Mouse (Mus musculus): ENCODE measurements around the gene Srsf1. TPM values are rescaled to one million over a fixed set of nuclear protein-coding genes. Genes with fewer than 3 reads are reported as not detected.

Gene Srsf1
- polyA plus RNA-seq, 1 experiment from 2014 or later: 206 TPM

DNA sequence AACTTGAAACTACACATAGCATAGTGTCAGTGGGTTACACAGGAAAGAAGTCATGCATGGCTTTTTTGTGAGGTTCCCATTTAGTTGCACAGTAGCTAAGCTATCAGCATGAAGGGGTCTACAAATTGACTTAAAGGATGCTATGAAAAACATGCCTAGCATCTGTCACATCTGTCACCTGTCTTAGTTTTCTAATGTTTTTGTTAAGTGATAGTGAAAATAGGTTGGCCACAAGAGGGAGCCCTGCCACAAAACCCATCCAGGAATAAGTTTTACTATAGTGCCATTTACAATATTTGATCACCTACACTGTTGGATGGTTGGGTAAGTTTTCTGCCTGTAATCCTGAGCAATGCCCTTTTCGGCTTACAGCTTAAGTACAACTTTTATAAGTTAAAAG lies 7.4 kb downstream of the Srsf1 start:
- no peaks in the 10 kb centered on the region for H3K36me3 ChIP-seq (ENCODE audit: insufficient read depth, low read length)
- no peaks in the 10 kb centered on the region for H3K9me3 ChIP-seq (replicated peaks; ENCODE audit: low read length)
- TF ChIP-seq CTCF (IDR thresholded peaks at IDR 0.05; ENCODE audit: low read depth): peak; percentile 76
- no peaks in the 10 kb centered on the region for H3K27me3 ChIP-seq (ENCODE audit: insufficient read depth, low read length)
- ATAC-seq (replicated peaks; ENCODE audit: low FRiP score, low read depth) (0 out of 2 replicates have a peak, but pooled peaks have one; percentile 11), DNase-seq (ENCODE audit: low spot score) (peak; percentile 72)
- no peak overlapping the region for H3K4me3 ChIP-seq (replicated peaks; ENCODE audit: low read depth, low read length)
- no peak overlapping the region for H3K4me2 ChIP-seq (ENCODE audit: low read length)
- 70% methylated on average over 1 of the region's 1 CpGs for WGBS
- H3K27ac ChIP-seq: no peak overlapping the region
- H3K9ac ChIP-seq (ENCODE audit: low read depth, low read length): no peak overlapping the region
- 0 out of 2 replicates have a peak, but pooled peaks cover 3% of the 10 kb centered on the region for H3K4me1 ChIP-seq (replicated peaks; ENCODE audit: insufficient read depth, low read length)

DNA sequence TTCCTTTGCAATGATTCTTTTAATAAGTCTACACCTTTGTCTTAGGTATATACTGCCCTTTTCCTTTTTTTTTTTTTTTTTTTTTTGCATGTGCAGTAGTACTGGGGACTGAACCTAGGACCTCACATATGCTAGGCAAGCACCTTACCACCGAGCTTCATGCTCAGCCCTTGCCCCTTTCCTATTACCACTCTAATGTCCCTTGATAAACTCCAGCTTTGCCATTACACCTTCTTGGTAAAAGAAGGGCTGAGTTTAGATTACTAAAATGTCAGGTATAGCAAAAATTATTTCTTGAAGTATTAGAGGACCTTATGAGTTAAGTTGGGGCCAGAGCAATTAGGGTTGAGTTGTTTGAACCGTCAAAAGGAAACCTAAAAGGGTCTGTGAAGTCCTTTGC lies 8.6 kb downstream of the Srsf1 start:
- no peak for ATAC-seq (replicated peaks; ENCODE audit: low FRiP score, low read depth)
- WGBS: 79% methylated on average over 2 of the region's 2 CpGs

DNA sequence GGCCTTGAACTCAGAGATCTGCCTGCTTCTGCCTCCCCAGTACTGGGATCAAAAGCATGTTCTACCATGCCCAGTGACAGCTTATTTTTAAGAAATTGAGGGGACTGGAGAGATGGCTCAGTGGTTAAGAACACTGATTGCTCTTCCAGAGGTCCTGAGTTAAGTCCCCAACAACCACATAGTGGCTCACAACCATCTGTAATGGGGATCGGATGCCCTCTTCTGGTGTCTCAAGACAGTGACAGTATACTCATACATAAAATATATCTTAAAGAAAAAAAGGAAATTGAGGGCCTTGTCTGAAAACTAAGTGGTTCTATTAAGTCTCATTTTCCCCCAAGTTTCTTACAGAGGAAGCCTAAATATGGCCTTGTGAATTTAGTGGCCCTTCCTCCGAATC lies 10.6 kb downstream of the Srsf1 start:
- TF ChIP-seq CTCF (IDR thresholded peaks at IDR 0.05; ENCODE audit: low read depth): peak; percentile 32; the same call in 1 of the 2 replicates
- no peak for DNase-seq (ENCODE audit: low spot score)
- Histone ChIP-seq H3K4me3 (replicated peaks; ENCODE audit: low read depth, low read length) (no peak overlapping the region), H3K36me3 (ENCODE audit: insufficient read depth, low read length) (no peaks in the 10 kb centered on the region), H3K9ac (ENCODE audit: low read depth, low read length) (no peak overlapping the region), H3K4me1 (replicated peaks; ENCODE audit: insufficient read depth, low read length) (no peaks in the 10 kb centered on the region), H3K9me3 (replicated peaks; ENCODE audit: low read length) (no peaks in the 10 kb centered on the region), H3K4me2 (ENCODE audit: low read length) (no peak overlapping the region), H3K27ac (no peak overlapping the region), H3K27me3 (ENCODE audit: insufficient read depth, low read length) (no peaks in the 10 kb centered on the region)
- WGBS: 79% methylated on average over 2 of the region's 2 CpGs
- ATAC-seq (replicated peaks; ENCODE audit: low FRiP score, low read depth): no peak

More for the DNA sequence above, 8.6 kb downstream of the Srsf1 start:
- H3K4me2 ChIP-seq (ENCODE audit: low read length): no peak overlapping the region
- H3K9ac ChIP-seq (ENCODE audit: low read depth, low read length): no peak overlapping the region
- TF ChIP-seq CTCF (IDR thresholded peaks at IDR 0.05; ENCODE audit: low read depth): no peak
- no peak overlapping the region for H3K27ac ChIP-seq
- DNase-seq (ENCODE audit: low spot score): no peak
- no peaks in the 10 kb centered on the region for H3K9me3 ChIP-seq (replicated peaks; ENCODE audit: low read length)
- no peak overlapping the region for H3K4me3 ChIP-seq (replicated peaks; ENCODE audit: low read depth, low read length)
- H3K4me1 ChIP-seq (replicated peaks; ENCODE audit: insufficient read depth, low read length): 0 out of 2 replicates have a peak, but pooled peaks cover 1% of the 10 kb centered on the region
- H3K36me3 ChIP-seq (ENCODE audit: insufficient read depth, low read length): no peaks in the 10 kb centered on the region
- H3K27me3 ChIP-seq (ENCODE audit: insufficient read depth, low read length): no peaks in the 10 kb centered on the region

DNA sequence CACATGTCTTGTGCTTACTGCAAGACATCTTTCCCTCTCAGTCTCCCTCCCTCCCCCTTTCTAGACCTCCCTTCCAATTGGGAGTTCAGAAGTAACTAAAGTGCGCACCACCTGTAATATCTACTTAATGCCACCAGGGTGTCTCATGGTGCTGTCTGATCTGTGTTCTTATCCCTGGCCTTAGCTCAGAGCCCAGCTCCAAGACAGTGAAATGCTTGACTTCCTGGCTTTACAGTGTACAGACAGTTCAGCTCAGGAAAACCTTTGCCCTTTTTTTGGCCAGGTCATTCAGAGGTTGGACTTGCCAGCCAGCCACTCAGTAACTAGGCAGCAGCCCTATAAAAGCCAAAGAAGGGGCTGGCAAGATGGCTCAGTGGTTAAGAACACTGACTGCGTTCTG lies 12.0 kb downstream of the Srsf1 start:
- Histone ChIP-seq H3K4me2 (ENCODE audit: low read length) (no peak overlapping the region), H3K27ac (no peak overlapping the region), H3K36me3 (ENCODE audit: insufficient read depth, low read length) (no peaks in the 10 kb centered on the region), H3K9ac (ENCODE audit: low read depth, low read length) (no peak overlapping the region), H3K9me3 (replicated peaks; ENCODE audit: low read length) (no peaks in the 10 kb centered on the region), H3K27me3 (ENCODE audit: insufficient read depth, low read length) (no peaks in the 10 kb centered on the region), H3K4me3 (replicated peaks; ENCODE audit: low read depth, low read length) (no peak overlapping the region), H3K4me1 (replicated peaks; ENCODE audit: insufficient read depth, low read length) (no peaks in the 10 kb centered on the region)
- DNase-seq (ENCODE audit: low spot score): peak; percentile 95
- 48% methylated on average over 2 of the region's 2 CpGs for WGBS
- peak; percentile 87 for TF ChIP-seq CTCF (IDR thresholded peaks at IDR 0.05; ENCODE audit: low read depth)
- peak; percentile 81 for ATAC-seq (replicated peaks; ENCODE audit: low FRiP score, low read depth)

DNA sequence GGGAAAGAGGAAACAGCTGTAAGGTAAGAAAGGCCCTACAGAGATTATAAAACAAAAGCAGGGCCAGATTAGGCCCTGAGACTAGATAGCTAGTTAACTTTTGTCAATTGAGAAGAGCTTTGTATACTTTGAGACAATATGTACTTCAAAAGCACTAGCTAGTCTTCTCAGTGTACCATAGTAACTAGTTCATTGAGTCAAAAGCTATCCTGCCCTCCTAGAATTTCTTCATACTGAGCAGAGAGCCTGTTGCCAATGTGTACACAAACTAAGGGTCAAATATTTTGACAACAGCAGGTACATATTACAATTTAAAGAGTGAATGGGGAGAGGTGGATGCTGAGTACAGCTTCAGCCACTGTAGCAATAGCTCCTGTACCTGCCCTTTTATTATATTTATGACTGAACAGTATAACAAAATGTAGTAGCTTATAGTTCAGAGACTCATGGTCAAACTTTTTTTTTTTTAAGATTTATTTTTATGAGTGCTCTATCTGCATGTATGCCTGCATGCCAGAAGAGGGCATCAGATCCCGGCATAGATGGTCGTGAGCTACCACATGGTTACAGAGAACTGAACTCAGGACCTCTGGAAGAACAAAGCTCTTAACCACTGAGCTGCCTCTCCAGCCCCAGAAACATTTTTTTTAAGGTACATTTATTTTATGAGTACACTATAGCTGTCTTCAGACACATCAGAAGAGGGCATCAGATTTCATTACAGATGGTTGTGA lies 14.9 kb downstream of the Srsf1 start:
- WGBS: 88% methylated on average over 2 of the region's 2 CpGs
- no peak overlapping the region for H3K9ac ChIP-seq (ENCODE audit: low read depth, low read length)
- H3K27ac ChIP-seq: no peak overlapping the region
- no peak for ATAC-seq (replicated peaks; ENCODE audit: low FRiP score, low read depth)
- no peak overlapping the region for H3K4me3 ChIP-seq (replicated peaks; ENCODE audit: low read depth, low read length)
- DNase-seq (ENCODE audit: low spot score): no peak
- TF ChIP-seq CTCF (IDR thresholded peaks at IDR 0.05; ENCODE audit: low read depth): peak; percentile 56
- H3K27me3 ChIP-seq (ENCODE audit: insufficient read depth, low read length): no peaks in the 10 kb centered on the region
- H3K9me3 ChIP-seq (replicated peaks; ENCODE audit: low read length): no peaks in the 10 kb centered on the region
- H3K4me1 ChIP-seq (replicated peaks; ENCODE audit: insufficient read depth, low read length): peaks cover under 1% of the 10 kb centered on the region; the same call in 1 of the 2 replicates
- no peaks in the 10 kb centered on the region for H3K36me3 ChIP-seq (ENCODE audit: insufficient read depth, low read length)
- H3K4me2 ChIP-seq (ENCODE audit: low read length): no peak overlapping the region

DNA sequence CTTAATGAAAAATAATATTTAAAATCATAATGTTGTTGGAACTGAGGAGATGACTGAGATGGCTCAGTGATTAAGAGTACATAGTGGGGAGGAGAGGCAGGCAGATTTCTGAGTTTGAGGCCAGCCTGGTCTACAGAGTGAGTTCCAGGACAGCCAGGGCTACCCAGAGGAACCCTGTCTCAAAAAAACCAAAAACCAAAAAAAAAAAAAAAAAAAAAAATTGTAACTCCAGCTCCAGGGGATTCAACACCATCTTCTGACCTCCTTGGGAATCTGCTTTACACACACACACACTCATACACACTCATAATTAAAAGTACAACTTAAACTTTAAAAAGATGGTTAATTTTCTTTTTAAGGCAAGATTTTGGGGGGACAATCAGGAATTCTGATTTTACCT lies 18.6 kb downstream of the Srsf1 start:
- Histone ChIP-seq H3K9ac (ENCODE audit: low read depth, low read length) (no peak overlapping the region), H3K4me2 (ENCODE audit: low read length) (no peak overlapping the region), H3K4me3 (replicated peaks; ENCODE audit: low read depth, low read length) (no peak overlapping the region), H3K4me1 (replicated peaks; ENCODE audit: insufficient read depth, low read length) (peaks cover 14% of the 10 kb centered on the region), H3K27me3 (ENCODE audit: insufficient read depth, low read length) (no peaks in the 10 kb centered on the region), H3K36me3 (ENCODE audit: insufficient read depth, low read length) (no peaks in the 10 kb centered on the region), H3K9me3 (replicated peaks; ENCODE audit: low read length) (no peaks in the 10 kb centered on the region), H3K27ac (no peak overlapping the region)
- no peak for ATAC-seq (replicated peaks; ENCODE audit: low FRiP score, low read depth)
- TF ChIP-seq CTCF (IDR thresholded peaks at IDR 0.05; ENCODE audit: low read depth): no peak
- no peak for DNase-seq (ENCODE audit: low spot score)
